Comparison of ENCODE assay signal across 18 mouse cellular contexts in the genomic region with DNA sequence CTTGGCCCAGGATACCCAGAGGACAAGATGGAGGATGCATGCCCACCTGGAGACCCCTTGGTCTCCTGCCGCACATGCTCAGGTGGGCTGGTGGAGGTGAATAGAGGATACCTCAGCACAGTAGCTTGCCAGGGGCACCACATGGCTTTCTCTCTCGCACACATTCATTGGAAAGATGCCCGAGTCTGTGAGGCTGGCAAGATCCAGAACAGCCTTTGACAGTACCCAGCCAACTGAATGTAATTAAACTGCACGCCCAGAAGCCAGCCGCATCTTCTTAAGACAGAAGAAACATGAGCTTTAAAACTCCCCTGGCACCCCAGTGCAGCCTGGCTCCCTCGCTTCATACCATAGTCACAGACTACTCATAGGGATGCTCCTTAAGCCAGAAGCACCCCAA.
DNase-seq lines count a peak whose midpoint lies in the region; ATAC-seq and TF ChIP-seq lines count a peak whose summit lies in the region.
"Had no signal": no experiment of that assay in that cellular context is flagged by ENCODE, and none has a peak within 500 bp of the region (broad histone marks: within the 10 kb centered on the region; RNA-seq: fewer than 3 reads in every experiment).

No protein-coding gene starts in this region.

- peak; percentile 84 for DNase-seq in forebrain, embryonic 14.5 days (ENCODE audit: low spot score)
- peak; percentile 33 to 65 for DNase-seq in left cerebral cortex, adult 18-20 months (ENCODE audit: low spot score in 2 of 2)
- DNase-seq in left cerebral cortex, adult 2 months (ENCODE audit: extremely low spot score in 1 of 2, low spot score in 2 of 2) = no peak
- peak; percentile 55 for DNase-seq in Muller cell, postnatal 12 days (ENCODE audit: inconsistent ontology term)
- DNase-seq in brain, embryonic 18.5 days (ENCODE audit: low read depth, low spot score) = peak; percentile 54
- DNase-seq in ovary, adult 18-20 months (ENCODE audit: low spot score) = no peak
- DNase-seq: adrenal gland, adult 8-10 months; gastrocnemius, postnatal 36 days; heart, postnatal 36 days; liver, postnatal 0 days; lung, postnatal 36 days; thymus, postnatal 25 days had no signal

- no peak overlapping the region for H3K4me3 ChIP-seq in forebrain, embryonic 14.5 days (ENCODE audit: low read depth, low read length)
- H3K4me3 ChIP-seq in forebrain, embryonic 12.5 days (replicated peaks) = no peak overlapping the region
- no peak overlapping the region for H3K4me3 ChIP-seq in left cerebral cortex, adult 2 months
- no peak overlapping the region for H3K4me3 ChIP-seq in liver, embryonic 12.5 days
- H3K4me3 ChIP-seq: intestine, embryonic 15.5 days; kidney, embryonic 15.5 days; midbrain, embryonic 15.5 days had no signal

- H3K9ac ChIP-seq in forebrain, embryonic 14.5 days (ENCODE audit: low read length) = no peak overlapping the region
- no peak overlapping the region for H3K9ac ChIP-seq in forebrain, embryonic 12.5 days
- no peak overlapping the region for H3K9ac ChIP-seq in liver, embryonic 12.5 days
- H3K9ac ChIP-seq: intestine, embryonic 15.5 days; kidney, embryonic 15.5 days; liver, postnatal 0 days; midbrain, embryonic 15.5 days had no signal

- H3K9me3 ChIP-seq in forebrain, embryonic 14.5 days (replicated peaks; ENCODE audit: control insufficient read depth, low read length) = 0 out of 2 replicates have a peak, but pooled peaks cover 6% of the 10 kb centered on the region
- peaks cover 11% of the 10 kb centered on the region for H3K9me3 ChIP-seq in forebrain, embryonic 12.5 days
- H3K9me3 ChIP-seq in liver, embryonic 12.5 days (replicated peaks) = peaks cover 4% of the 10 kb centered on the region; the same call in 1 of the 2 replicates
- H3K9me3 ChIP-seq: midbrain, embryonic 15.5 days had no signal

- no peak overlapping the region for H3K27ac ChIP-seq in forebrain, embryonic 14.5 days (ENCODE audit: low read depth, low read length)
- H3K27ac ChIP-seq in forebrain, embryonic 12.5 days = no peak overlapping the region
- no peak overlapping the region for H3K27ac ChIP-seq in left cerebral cortex, adult 2 months
- no peak overlapping the region for H3K27ac ChIP-seq in liver, embryonic 12.5 days
- H3K27ac ChIP-seq: intestine, embryonic 15.5 days; kidney, embryonic 15.5 days; midbrain, embryonic 15.5 days had no signal

- H3K27me3 ChIP-seq in forebrain, embryonic 14.5 days (replicated peaks; ENCODE audit: control insufficient read depth, insufficient read depth, low read length) = no peaks in the 10 kb centered on the region
- peaks cover 13% of the 10 kb centered on the region; the same call in 1 of the 2 replicates for H3K27me3 ChIP-seq in forebrain, embryonic 12.5 days
- peaks cover 45% of the 10 kb centered on the region for H3K27me3 ChIP-seq in liver, embryonic 12.5 days (replicated peaks)
- H3K27me3 ChIP-seq: intestine, embryonic 15.5 days; midbrain, embryonic 15.5 days had no signal

- TF ChIP-seq CTCF in left cerebral cortex, adult 2 months (IDR thresholded peaks at IDR 0.05) = no peak

- intact Hi-C loops in left cerebral cortex, adult 2 months (cut with DNase I) = no loop called here

- no peak overlapping the region for H3K4me2 ChIP-seq in forebrain, embryonic 14.5 days (ENCODE audit: low read length)
- no peak overlapping the region for H3K4me2 ChIP-seq in forebrain, embryonic 12.5 days
- H3K4me2 ChIP-seq in liver, embryonic 12.5 days = no peak overlapping the region
- H3K4me2 ChIP-seq: heart, embryonic 11.5 days; intestine, embryonic 15.5 days; kidney, embryonic 15.5 days; midbrain, embryonic 15.5 days had no signal

- ATAC-seq in forebrain, embryonic 14.5 days = peak; percentile 50; the same call in 1 of the 2 replicates
- no peak for ATAC-seq in forebrain, embryonic 12.5 days (ENCODE audit: low FRiP score)
- no peak for ATAC-seq in liver, embryonic 12.5 days
- ATAC-seq: intestine, embryonic 15.5 days; liver, postnatal 0 days; midbrain, embryonic 15.5 days had no signal

- 45% methylated on average over 6 of the region's 6 CpGs for whole genome bisulfite sequencing in forebrain, embryonic 14.5 days
- 84% methylated on average over 6 of the region's 6 CpGs for WGBS in forebrain, embryonic 12.5 days
- 80% methylated on average over 6 of the region's 6 CpGs for WGBS in liver, embryonic 12.5 days (ENCODE audit: insufficient replicate concordance)

- H3K36me3 ChIP-seq in forebrain, embryonic 14.5 days (ENCODE audit: control insufficient read depth, insufficient read depth, low read length) = no peaks in the 10 kb centered on the region
- no peaks in the 10 kb centered on the region for H3K36me3 ChIP-seq in forebrain, embryonic 12.5 days (replicated peaks)
- H3K36me3 ChIP-seq in liver, embryonic 12.5 days = no peaks in the 10 kb centered on the region
- H3K36me3 ChIP-seq: intestine, embryonic 15.5 days; kidney, embryonic 15.5 days; midbrain, embryonic 15.5 days had no signal

- no peaks in the 10 kb centered on the region for H3K4me1 ChIP-seq in forebrain, embryonic 14.5 days (ENCODE audit: control insufficient read depth, insufficient read depth, low read length)
- H3K4me1 ChIP-seq in forebrain, embryonic 12.5 days = no peaks in the 10 kb centered on the region
- no peaks in the 10 kb centered on the region for H3K4me1 ChIP-seq in liver, embryonic 12.5 days
- H3K4me1 ChIP-seq: intestine, embryonic 15.5 days; midbrain, embryonic 15.5 days had no signal

Comparison
In these comparisons a context has a peak if more than half of its experiments do, and no peak if none do; other contexts are left out.
1. DNase-seq: peak in forebrain, embryonic 14.5 days (single experiment), left cerebral cortex, adult 18-20 months (2 of 2), Muller cell, postnatal 12 days (single experiment) and brain, embryonic 18.5 days (single experiment); none in left cerebral cortex, adult 2 months (0 of 2) and ovary, adult 18-20 months (single experiment).